Mouse (Mus musculus) kidney, adult 2 months (tissue): ENCODE measurements around the gene Alg5. TPM values are rescaled to one million over a fixed set of nuclear protein-coding genes. Genes with fewer than 3 reads are reported as not detected.

ENCODE experiments used
- DNase-seq: peaks from one replicate; pipeline ENCODE4 v3.0.0; 2021
- H3K27ac ChIP-seq: fragments of 200-500 bp; 2 replicates; pipeline ENCODE4 v1.5.1; 2012; ENCODE audit warnings: low read depth, low read length, control low read depth, inconsistent platforms; ENCODE audit not compliant: insufficient read depth
- H3K27me3 ChIP-seq: fragments of 200-500 bp; replicated peaks from 2 replicates; pipeline ENCODE4 v1.6.1; 2012; ENCODE audit warnings: mild to moderate bottlenecking, moderate library complexity, low read length, inconsistent platforms; ENCODE audit not compliant: control insufficient read depth, insufficient read depth
- H3K36me3 ChIP-seq: fragments of 200-500 bp; 2 replicates; pipeline ENCODE4 v1.6.1; 2012; ENCODE audit warnings: mild to moderate bottlenecking, moderate library complexity, low read length, inconsistent platforms; ENCODE audit not compliant: control insufficient read depth, insufficient read depth
- H3K4me1 ChIP-seq: fragments of 200-500 bp; 2 replicates; pipeline ENCODE4 v1.6.1; 2011; ENCODE audit warnings: low read length; ENCODE audit not compliant: control insufficient read depth, insufficient read depth
- H3K4me3 ChIP-seq: fragments of 200-500 bp; 2 replicates; pipeline ENCODE4 v1.5.1; 2011; ENCODE audit warnings: mild to moderate bottlenecking, low read depth, low read length, control low read depth; ENCODE audit not compliant: insufficient read depth
- CTCF ChIP-seq: fragments of 200-500 bp; conservative IDR thresholded peaks from 2 replicates; pipeline ENCODE4 v1.5.1; 2011; ENCODE audit warnings: low read depth, mild to moderate bottlenecking, control low read depth, low read length, moderate library complexity, mixed read lengths; ENCODE audit not compliant: insufficient read depth, insufficient read length
- POLR2A ChIP-seq: fragments of 200-500 bp; IDR thresholded peaks from one replicate; pipeline ENCODE4 v1.6.1; 2011; ENCODE audit warnings: low read depth, low read length, control low read depth
- WGBS: fragments of 180-500 bp; shearing (Covaris S2); methylation state at CpG from one replicate; pipeline ENCODE4 v1.1.7; 2018; 5-methylcytosine and 5-hydroxymethylcytosine counted together
- polyA plus RNA-seq: library from polyadenylated mRNA; depleted of rRNA; stranded (reverse); fragments of >200 nt; gene quantifications from 2 replicates; pipeline ENCODE4 v1.2.3, GENCODE M21; 2012; rRNA removed

Gene Alg5
- polyA plus RNA-seq, 1 experiment: 22.2 TPM

DNA sequence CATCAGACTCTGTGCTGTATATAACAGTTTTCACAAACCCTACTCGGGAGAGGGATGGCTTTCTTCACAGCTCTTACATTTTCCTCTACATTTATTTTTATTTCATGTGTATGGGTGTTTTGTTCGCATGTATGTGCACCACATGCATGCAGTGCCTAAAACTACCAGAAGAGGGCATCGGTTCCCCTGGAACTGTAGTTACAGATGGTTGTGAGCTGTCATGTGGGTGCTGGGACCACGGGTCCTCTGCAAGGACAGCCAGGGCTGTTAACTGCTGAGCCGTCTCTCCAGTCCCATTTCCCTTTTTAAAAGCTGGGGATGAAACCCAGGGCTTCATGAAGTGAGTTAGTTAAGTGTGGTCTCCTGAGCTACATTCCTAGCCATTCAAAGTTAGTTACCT lies 60.0 kb downstream of the Alg5 start:
- 93% methylated on average over 5 of the region's 5 CpGs for WGBS
- Histone ChIP-seq H3K27ac (no peak overlapping the region), H3K4me1 (no peaks in the 10 kb centered on the region), H3K4me3 (no peak overlapping the region), H3K27me3 (no peaks in the 10 kb centered on the region), H3K36me3 (no peaks in the 10 kb centered on the region)
- DNase-seq: no peak
- TF ChIP-seq POLR2A: no peak
- no peak for TF ChIP-seq CTCF

DNA sequence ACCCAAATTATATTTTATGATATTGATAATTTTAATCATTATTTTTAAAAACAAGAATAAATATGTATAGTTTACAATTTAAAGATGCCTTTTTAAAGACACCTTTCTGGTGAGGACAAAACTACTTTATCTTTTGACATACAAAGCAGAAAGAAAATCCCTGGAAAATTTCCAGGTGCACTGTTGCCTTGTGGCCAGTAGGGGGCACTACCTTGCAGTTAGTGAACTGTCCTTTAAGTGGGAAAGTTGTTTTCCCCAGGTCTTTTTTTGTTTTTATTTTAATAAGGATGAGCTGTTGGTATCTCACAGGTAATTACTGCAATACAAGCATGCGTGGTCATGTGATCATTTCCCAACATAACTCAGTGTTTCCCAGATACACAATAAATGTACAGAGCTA lies 60.5 kb downstream of the Alg5 start:
- Histone ChIP-seq H3K27ac (no peak overlapping the region), H3K27me3 (no peaks in the 10 kb centered on the region), H3K36me3 (no peaks in the 10 kb centered on the region), H3K4me3 (no peak overlapping the region), H3K4me1 (no peaks in the 10 kb centered on the region)
- WGBS: 95% methylated on average over 1 of the region's 1 CpGs
- DNase-seq: peak; percentile 42
- TF ChIP-seq POLR2A: no peak
- peak; percentile 34; the same call in 1 of the 2 replicates for TF ChIP-seq CTCF

DNA sequence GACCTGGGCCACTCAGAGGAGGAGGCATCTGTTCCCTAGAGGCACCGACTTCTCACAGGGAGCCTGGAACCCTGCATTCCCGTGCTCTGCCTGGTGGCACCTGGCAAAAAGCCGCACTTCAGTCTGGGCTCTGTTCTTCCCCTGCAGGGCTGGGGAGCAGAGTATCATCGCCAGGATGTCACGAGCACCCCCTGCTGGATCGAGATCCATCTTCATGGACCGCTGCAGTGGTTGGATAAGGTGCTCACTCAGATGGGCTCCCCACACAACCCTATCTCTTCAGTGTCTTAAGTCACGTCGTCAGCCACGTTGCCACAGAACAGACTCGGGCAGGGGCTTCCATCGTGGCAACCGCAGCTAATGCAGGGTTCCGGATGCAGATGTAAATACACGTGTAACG lies 61.9 kb downstream of the Alg5 start:
- DNase-seq: peak; percentile 53

More for the DNA sequence above, 61.9 kb downstream of the Alg5 start:
- Histone ChIP-seq H3K4me3 (no peak overlapping the region), H3K27ac (no peak overlapping the region), H3K4me1 (no peaks in the 10 kb centered on the region), H3K27me3 (no peaks in the 10 kb centered on the region), H3K36me3 (no peaks in the 10 kb centered on the region)
- no peak for TF ChIP-seq POLR2A
- peak; percentile 64 for TF ChIP-seq CTCF
- WGBS: 35% methylated on average over 16 of the region's 16 CpGs

Other genes starting within 250 kb of the Alg5 start
- 32.7 and 36.2 TPM in 2 replicates for gene Supt20, start 42.7 kb upstream of the Alg5 start, polyA plus RNA-seq
- gene Gm21958, start 21.2 kb upstream of the Alg5 start, polyA plus RNA-seq: not detected in 2 replicates
- 10.2 and 16.7 TPM in 2 replicates for gene Exosc8, start 146 bp upstream of the Alg5 start, polyA plus RNA-seq
- gene Smad9, start 20.0 kb downstream of the Alg5 start, polyA plus RNA-seq: 1.1 and 1.3 TPM in 2 replicates
- gene Rfxap, start 72.3 kb downstream of the Alg5 start, polyA plus RNA-seq: 13.3 and 16.7 TPM in 2 replicates
- not detected in 2 replicates for gene Sertm1, start 180.3 kb downstream of the Alg5 start, polyA plus RNA-seq